Mouse (Mus musculus) liver, embryonic 12.5 days (tissue): ENCODE measurements around the gene Acsbg2. TPM values are rescaled to one million over a fixed set of nuclear protein-coding genes. Genes with fewer than 3 reads are reported as not detected.

Experiments
- ATAC-seq: fragments of 200-750 bp; cut with Nextera tagmentation; 2 replicates; pipeline ENCODE4 v1.8.0; 2017; ENCODE audit warnings: moderate number of reproducible peaks, mild to moderate bottlenecking, moderate library complexity
- H3K27ac ChIP-seq: fragments of 300-500 bp; sonication (generic); 2 replicates; pipeline ENCODE4 v1.5.1; 2016; ENCODE audit warnings: mild to moderate bottlenecking
- H3K27me3 ChIP-seq: fragments of 300-500 bp; sonication (generic); replicated peaks from 2 replicates; pipeline ENCODE4 v1.6.1; 2016; ENCODE audit warnings: mild to moderate bottlenecking, moderate library complexity
- H3K36me3 ChIP-seq: fragments of 300-500 bp; sonication (generic); 2 replicates; pipeline ENCODE4 v1.6.1; 2016; ENCODE audit warnings: mild to moderate bottlenecking, moderate library complexity
- H3K4me1 ChIP-seq: fragments of 300-500 bp; sonication (generic); 2 replicates; pipeline ENCODE4 v1.6.1; 2016
- H3K4me2 ChIP-seq: fragments of 300-500 bp; sonication (generic); 2 replicates; pipeline ENCODE4 v1.6.1; 2016; ENCODE audit warnings: mild to moderate bottlenecking, moderate library complexity
- H3K4me3 ChIP-seq: fragments of 300-500 bp; sonication (generic); 2 replicates; pipeline ENCODE4 v1.5.1; 2016; ENCODE audit warnings: mild to moderate bottlenecking, moderate library complexity
- H3K9ac ChIP-seq: fragments of 300-500 bp; sonication (generic); 2 replicates; pipeline ENCODE4 v1.6.1; 2016; ENCODE audit warnings: mild to moderate bottlenecking, moderate library complexity
- H3K9me3 ChIP-seq: fragments of 300-500 bp; sonication (generic); replicated peaks from 2 replicates; pipeline ENCODE4 v1.6.1; 2016; ENCODE audit warnings: mild to moderate bottlenecking, moderate library complexity
- WGBS: fragments of 180-500 bp; shearing (Covaris S2); methylation state at CpG from one replicate; pipeline ENCODE4 v1.1.7; 2016; ENCODE audit not compliant: insufficient replicate concordance; 5-methylcytosine and 5-hydroxymethylcytosine counted together
- polyA plus RNA-seq: library from polyadenylated mRNA; unstranded; fragments of >200 nt; fragmentation: Nextera tagmentation; extraction: Ambion mirVana; gene quantifications from 2 replicates; pipeline ENCODE4 v1.2.1, GENCODE M21; 2016

Gene Acsbg2
- polyA plus RNA-seq, 1 experiment from 2014 or later: not detected

- peak; percentile 25; the same call in 1 of the 2 replicates for ATAC-seq
- H3K4me2 ChIP-seq: no peak overlapping the region
- no peaks in the 10 kb centered on the region for H3K27me3 ChIP-seq
- no peak overlapping the region for H3K4me3 ChIP-seq
- H3K9me3 ChIP-seq: no peaks in the 10 kb centered on the region
- peaks cover 45% of the 10 kb centered on the region for H3K36me3 ChIP-seq
- no peaks in the 10 kb centered on the region for H3K4me1 ChIP-seq
- H3K27ac ChIP-seq: no peak overlapping the region
- WGBS: 28% methylated on average over 2 of the region's 2 CpGs
- H3K9ac ChIP-seq: no peak overlapping the region
These were observed 15.8 kb upstream of the Acsbg2 start for GRCm38 (mm10) chr17:56890018-56890417.

- 65% methylated on average over 2 of the region's 3 CpGs for whole genome bisulfite sequencing
These were observed 13.8 kb upstream of the Acsbg2 start for GRCm38 (mm10) chr17:56888050-56888449.

GRCm38 (mm10) chr17:56884809-56885208, 10.6 kb upstream of the Acsbg2 start:
- Histone ChIP-seq H3K36me3 (peaks cover 6% of the 10 kb centered on the region; the same call in 1 of the 2 replicates), H3K9ac (no peak overlapping the region), H3K4me3 (no peak overlapping the region), H3K27me3 (peaks cover 5% of the 10 kb centered on the region), H3K9me3 (no peaks in the 10 kb centered on the region), H3K27ac (no peak overlapping the region), H3K4me1 (peaks cover 9% of the 10 kb centered on the region), H3K4me2 (no peak overlapping the region)
- no peak for ATAC-seq
- WGBS: 68% methylated on average over 17 of the region's 17 CpGs

More at GRCm38 (mm10) chr17:56888050-56888449, 13.8 kb upstream of the Acsbg2 start:
- no peak for ATAC-seq
- H3K4me3 ChIP-seq: no peak overlapping the region
- H3K9ac ChIP-seq: no peak overlapping the region
- H3K9me3 ChIP-seq: no peaks in the 10 kb centered on the region
- H3K27me3 ChIP-seq: peaks cover 1% of the 10 kb centered on the region
- H3K4me1 ChIP-seq: peaks cover 9% of the 10 kb centered on the region
- no peak overlapping the region for H3K4me2 ChIP-seq
- H3K36me3 ChIP-seq: peaks cover 25% of the 10 kb centered on the region
- H3K27ac ChIP-seq: no peak overlapping the region

- H3K36me3 ChIP-seq: peaks cover 6% of the 10 kb centered on the region; the same call in 1 of the 2 replicates
- no peak overlapping the region for H3K9ac ChIP-seq
- peaks cover 5% of the 10 kb centered on the region for H3K27me3 ChIP-seq
- peaks cover 9% of the 10 kb centered on the region for H3K4me1 ChIP-seq
- no peak overlapping the region for H3K4me3 ChIP-seq
- WGBS: 62% methylated on average over 5 of the region's 5 CpGs
- no peaks in the 10 kb centered on the region for H3K9me3 ChIP-seq
- ATAC-seq: no peak
- no peak overlapping the region for H3K27ac ChIP-seq
- H3K4me2 ChIP-seq: no peak overlapping the region
These were observed 10.1 kb upstream of the Acsbg2 start for GRCm38 (mm10) chr17:56884331-56884730.

- Histone ChIP-seq H3K4me1 (peaks cover 9% of the 10 kb centered on the region), H3K27ac (no peak overlapping the region), H3K36me3 (0 out of 2 replicates have a peak, but pooled peaks cover 4% of the 10 kb centered on the region), H3K27me3 (peaks cover 5% of the 10 kb centered on the region), H3K9me3 (no peaks in the 10 kb centered on the region), H3K4me3 (peak overlapping the region; percentile 19; the same call in 1 of the 2 replicates), H3K4me2 (peak overlapping the region; percentile 46), H3K9ac (no peak overlapping the region; the same call in 1 of the 2 replicates)
- WGBS: 24% methylated on average over 17 of the region's 17 CpGs
- ATAC-seq: peak; percentile 39; the same call in 1 of the 2 replicates
These were observed 9.4 kb upstream of the Acsbg2 start for GRCm38 (mm10) chr17:56883612-56884011.

- Histone ChIP-seq H3K27ac (no peak overlapping the region), H3K4me3 (no peak overlapping the region), H3K4me1 (no peaks in the 10 kb centered on the region), H3K9me3 (no peaks in the 10 kb centered on the region), H3K27me3 (peaks cover 15% of the 10 kb centered on the region; the same call in 1 of the 2 replicates), H3K9ac (no peak overlapping the region), H3K4me2 (no peak overlapping the region), H3K36me3 (no peaks in the 10 kb centered on the region)
- 82% methylated on average over 19 of the region's 19 CpGs for WGBS
- no peak for ATAC-seq
These were observed 3.2 kb upstream of the Acsbg2 start for GRCm38 (mm10) chr17:56877426-56877825.

- no peak overlapping the region for H3K4me2 ChIP-seq
- H3K36me3 ChIP-seq: no peaks in the 10 kb centered on the region
- H3K4me1 ChIP-seq: no peaks in the 10 kb centered on the region
- no peak overlapping the region for H3K27ac ChIP-seq
- H3K9me3 ChIP-seq: no peaks in the 10 kb centered on the region
- WGBS: 55% methylated on average over 8 of the region's 8 CpGs
- no peak overlapping the region for H3K9ac ChIP-seq
- no peak overlapping the region for H3K4me3 ChIP-seq
- H3K27me3 ChIP-seq: peaks cover 15% of the 10 kb centered on the region; the same call in 1 of the 2 replicates
- no peak for ATAC-seq
These were observed 2.7 kb upstream of the Acsbg2 start for GRCm38 (mm10) chr17:56876981-56877380.

- no peak overlapping the region for H3K4me2 ChIP-seq
- no peak overlapping the region for H3K27ac ChIP-seq
- H3K9me3 ChIP-seq: no peaks in the 10 kb centered on the region
- H3K4me1 ChIP-seq: no peaks in the 10 kb centered on the region
- H3K36me3 ChIP-seq: no peaks in the 10 kb centered on the region
- no peak overlapping the region for H3K9ac ChIP-seq
- 65% methylated on average over 3 of the region's 3 CpGs for WGBS
- H3K4me3 ChIP-seq: no peak overlapping the region
- H3K27me3 ChIP-seq: peaks cover 21% of the 10 kb centered on the region; the same call in 1 of the 2 replicates
- no peak for ATAC-seq
These were observed 2.2 kb upstream of the Acsbg2 start for GRCm38 (mm10) chr17:56876465-56876864.

GRCm38 (mm10) chr17:56874936-56875651, 847 bp upstream of the Acsbg2 start, which contains the start of gene 1700061G19Rik:
Gene 1700061G19Rik, plus strand, starts transcription at chr17:56875477.
- H3K27ac ChIP-seq: no peak within 1 kb of the TSS
- no peaks in the 10 kb centered on the region for H3K9me3 ChIP-seq
- no peak within 1 kb of the TSS for H3K4me2 ChIP-seq
- no peak within 1 kb of the TSS for H3K9ac ChIP-seq
- no peaks in the 10 kb centered on the region for H3K36me3 ChIP-seq
- peaks cover 21% of the 10 kb centered on the region; the same call in 1 of the 2 replicates for H3K27me3 ChIP-seq
- ATAC-seq: no peak
- peaks cover 5% of the 10 kb centered on the region for H3K4me1 ChIP-seq
- no peak within 1 kb of the TSS for H3K4me3 ChIP-seq
- 62% methylated on average over 12 of the region's 12 CpGs for WGBS

GRCm38 (mm10) chr17:56872512-56872911, 1.7 kb downstream of the Acsbg2 start:
- Histone ChIP-seq H3K4me3 (no peak overlapping the region), H3K4me2 (no peak overlapping the region), H3K9me3 (peaks cover under 1% of the 10 kb centered on the region; the same call in 1 of the 2 replicates), H3K4me1 (peaks cover 9% of the 10 kb centered on the region), H3K9ac (no peak overlapping the region), H3K36me3 (no peaks in the 10 kb centered on the region), H3K27ac (no peak overlapping the region), H3K27me3 (peaks cover 21% of the 10 kb centered on the region; the same call in 1 of the 2 replicates)
- ATAC-seq: no peak
- 65% methylated on average over 7 of the region's 7 CpGs for WGBS

- ATAC-seq: no peak
- 74% methylated on average over 8 of the region's 8 CpGs for WGBS
- peaks cover 9% of the 10 kb centered on the region for H3K4me1 ChIP-seq
- no peak overlapping the region for H3K27ac ChIP-seq
- H3K9ac ChIP-seq: no peak overlapping the region
- peaks cover 7% of the 10 kb centered on the region for H3K9me3 ChIP-seq
- no peak overlapping the region for H3K4me3 ChIP-seq
- peaks cover 21% of the 10 kb centered on the region; the same call in 1 of the 2 replicates for H3K27me3 ChIP-seq
- no peak overlapping the region for H3K4me2 ChIP-seq
- no peaks in the 10 kb centered on the region for H3K36me3 ChIP-seq
These were observed 2.5 kb downstream of the Acsbg2 start for GRCm38 (mm10) chr17:56871767-56872166.

GRCm38 (mm10) chr17:56870287-56870953, 3.8 kb downstream of the Acsbg2 start:
- H3K27me3 ChIP-seq: peaks cover 19% of the 10 kb centered on the region; the same call in 1 of the 2 replicates
- H3K36me3 ChIP-seq: no peaks in the 10 kb centered on the region
- H3K4me3 ChIP-seq: no peak overlapping the region
- H3K9me3 ChIP-seq: peaks cover 9% of the 10 kb centered on the region
- peaks cover 9% of the 10 kb centered on the region for H3K4me1 ChIP-seq
- no peak overlapping the region for H3K4me2 ChIP-seq
- WGBS: 44% methylated on average over 15 of the region's 15 CpGs
- no peak overlapping the region for H3K9ac ChIP-seq
- ATAC-seq: no peak
- H3K27ac ChIP-seq: no peak overlapping the region
